Mouse (Mus musculus) testis, adult 2 months (tissue): ENCODE data around the gene Fat2.

ENCODE experiments used
- CTCF ChIP-seq: fragments of 200-500 bp; IDR thresholded peaks from 2 replicates; pipeline ENCODE4 v1.5.1; 2012; ENCODE audit warnings: low read depth, mild to moderate bottlenecking, inconsistent platforms, low read length, moderate library complexity; ENCODE audit not compliant: control insufficient read depth, insufficient read depth, insufficient replicate concordance
- POLR2A ChIP-seq: fragments of 200-500 bp; IDR thresholded peaks from 2 replicates; pipeline ENCODE4 v1.6.1; 2012; ENCODE audit warnings: low read depth, mild to moderate bottlenecking, inconsistent platforms, low read length, moderate library complexity; ENCODE audit not compliant: control insufficient read depth

DNA sequence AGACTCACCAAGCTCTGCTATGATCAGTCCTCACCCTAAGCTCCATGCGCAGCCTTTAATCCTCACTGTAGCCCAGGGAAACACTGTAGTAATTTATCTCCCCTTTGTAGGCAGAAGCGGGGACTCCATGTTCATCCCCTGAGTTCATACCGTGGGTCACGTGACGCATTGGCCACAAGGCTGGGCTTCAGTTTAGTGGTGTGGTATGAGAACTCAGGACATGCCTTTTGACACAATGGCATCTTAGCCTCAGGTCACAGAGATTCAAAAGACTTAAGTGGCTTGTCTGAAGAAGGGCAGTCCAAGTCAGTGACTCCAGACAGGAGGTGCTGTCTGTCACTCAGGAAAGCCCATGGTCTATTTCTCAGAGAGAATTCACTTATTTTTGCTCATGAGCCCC lies 43.2 kb downstream of the Fat2 start:
- TF ChIP-seq POLR2A (no peak), CTCF (no peak)
